Mouse (Mus musculus) CH12.LX (cell line): ENCODE results near the gene Jtb. TPM values are rescaled to one million over a fixed set of nuclear protein-coding genes. Genes with fewer than 3 reads are reported as not detected.

Source experiments
- DNase-seq: peaks from one replicate; pipeline ENCODE4 v3.0.0-alpha.2; 2013; ENCODE audit errors: extremely low read depth
- H3K27ac ChIP-seq: 2 replicates; pipeline ENCODE4 v1.5.1; 2012; ENCODE audit warnings: low read depth, mild to moderate bottlenecking, control low read depth, moderate library complexity; ENCODE audit not compliant: insufficient read depth
- H3K27me3 ChIP-seq: replicated peaks from 2 replicates; pipeline ENCODE3; 2012; ENCODE audit warnings: inconsistent platforms
- H3K36me3 ChIP-seq, 2 experiments: replicated peaks in 1 of 2; 2 replicates each; pipeline versions ENCODE3 to v1.6.1; 2012; ENCODE audit warnings: inconsistent platforms in 1 of 2, low read length in 1 of 2, mild to moderate bottlenecking in 1 of 2, mixed read lengths in 1 of 2, moderate library complexity in 1 of 2; ENCODE audit not compliant: control insufficient read depth in 1 of 2, insufficient read depth in 1 of 2
- H3K4me1 ChIP-seq, 2 experiments: 2 replicates each; pipeline ENCODE4 v1.6.1; 2012; ENCODE audit warnings: inconsistent platforms in 1 of 2, moderate library complexity in 1 of 2; ENCODE audit not compliant: insufficient read depth in 2 of 2, control insufficient read depth in 1 of 2
- H3K4me2 ChIP-seq: 2 replicates; pipeline ENCODE4 v1.6.1; 2012; ENCODE audit warnings: low read depth, mild to moderate bottlenecking, control low read depth; ENCODE audit not compliant: poor library complexity, insufficient read depth, severe bottlenecking
- H3K4me3 ChIP-seq, 3 experiments: fragments of 150-350 bp in 1 of 3; sonication (generic) in 1 of 3; replicated peaks in 1 of 3; 2 replicates each; pipeline versions ENCODE3 to v1.5.1; 2011 to 2012; ENCODE audit warnings: low read depth in 2 of 3, low read length in 2 of 3, mild to moderate bottlenecking in 2 of 3, moderate library complexity in 2 of 3, control low read depth in 1 of 3, improper control_type of control experiment in 1 of 3, inconsistent platforms in 1 of 3, mixed read lengths in 1 of 3; ENCODE audit not compliant: poor library complexity in 1 of 3
- H3K79me2 ChIP-seq: replicated peaks from 2 replicates; pipeline ENCODE4 v1.6.1; 2012; ENCODE audit warnings: mild to moderate bottlenecking, moderate library complexity; ENCODE audit not compliant: control insufficient read depth, poor library complexity, insufficient read depth, severe bottlenecking; ENCODE audit errors: extremely low read depth
- H3K9ac ChIP-seq: 2 replicates; pipeline ENCODE4 v1.6.1; 2012; ENCODE audit warnings: low read depth, mild to moderate bottlenecking, control low read depth, moderate library complexity; ENCODE audit not compliant: insufficient read depth
- H3K9me3 ChIP-seq: replicated peaks from 2 replicates; pipeline ENCODE3; 2012; ENCODE audit warnings: low read length, inconsistent platforms, mixed read lengths
- BHLHE40 ChIP-seq: IDR thresholded peaks from 2 replicates; pipeline ENCODE4 v1.6.1; 2011; ENCODE audit warnings: mild to moderate bottlenecking, low read depth, low read length, improper control_type of control experiment
- CHD1 ChIP-seq: IDR thresholded peaks from 2 replicates; pipeline ENCODE4 v1.6.1; 2012; ENCODE audit warnings: low read depth, low read length, improper control_type of control experiment, inconsistent platforms
- CHD2 ChIP-seq: IDR thresholded peaks from 2 replicates; pipeline ENCODE4 v1.6.1; 2011; ENCODE audit warnings: low read length, improper control_type of control experiment
- E2F4 ChIP-seq: IDR thresholded peaks from 2 replicates; pipeline ENCODE4 v1.6.1; 2011; ENCODE audit warnings: low read depth, low read length, improper control_type of control experiment; ENCODE audit not compliant: insufficient replicate concordance
- ELF1 ChIP-seq: IDR thresholded peaks from 2 replicates; pipeline ENCODE4 v1.6.1; 2014; ENCODE audit warnings: low read depth, mild to moderate bottlenecking, inconsistent platforms, low read length, improper control_type of control experiment
- EP300 ChIP-seq: IDR thresholded peaks from 2 replicates; pipeline ENCODE4 v1.6.1; 2011; ENCODE audit warnings: low read length, improper control_type of control experiment
- GABPA ChIP-seq: IDR thresholded peaks from 2 replicates; pipeline ENCODE4 v1.6.1; 2012; ENCODE audit warnings: low read depth, low read length, improper control_type of control experiment, inconsistent platforms; ENCODE audit not compliant: insufficient replicate concordance
- HCFC1 ChIP-seq: IDR thresholded peaks from 2 replicates; pipeline ENCODE4 v1.6.1; 2012; ENCODE audit warnings: low read depth, mild to moderate bottlenecking, inconsistent platforms, low read length, improper control_type of control experiment
- JUN ChIP-seq: IDR thresholded peaks from 2 replicates; pipeline ENCODE4 v1.6.1; 2011; ENCODE audit warnings: low read depth, mild to moderate bottlenecking, low read length, improper control_type of control experiment, moderate library complexity; ENCODE audit not compliant: insufficient read depth
- KAT2A ChIP-seq: IDR thresholded peaks from 2 replicates; pipeline ENCODE4 v1.6.1; 2012; ENCODE audit warnings: low read length, improper control_type of control experiment, inconsistent platforms; ENCODE audit not compliant: insufficient replicate concordance
- MAFK ChIP-seq: IDR thresholded peaks from 2 replicates; pipeline ENCODE4 v1.6.1; 2011; ENCODE audit warnings: low read length, improper control_type of control experiment; ENCODE audit not compliant: insufficient replicate concordance
- MAX ChIP-seq: IDR thresholded peaks from 2 replicates; pipeline ENCODE4 v1.6.1; 2011; ENCODE audit warnings: low read length, improper control_type of control experiment
- MAZ ChIP-seq: IDR thresholded peaks from 2 replicates; pipeline ENCODE4 v1.6.1; 2012; ENCODE audit warnings: low read depth, mild to moderate bottlenecking, inconsistent platforms, low read length, improper control_type of control experiment, moderate library complexity
- MEF2A ChIP-seq: IDR thresholded peaks from 2 replicates; pipeline ENCODE4 v1.6.1; 2014; ENCODE audit warnings: low read depth, mild to moderate bottlenecking, inconsistent platforms, low read length, improper control_type of control experiment, borderline replicate concordance
- MYC ChIP-seq: IDR thresholded peaks from 2 replicates; pipeline ENCODE4 v1.6.1; 2011; ENCODE audit warnings: low read depth, mild to moderate bottlenecking, improper control_type of control experiment, low read length
- NELFE ChIP-seq: IDR thresholded peaks from 2 replicates; pipeline ENCODE4 v1.6.1; 2011; ENCODE audit warnings: low read depth, low read length, improper control_type of control experiment
- NRF1 ChIP-seq: IDR thresholded peaks from 2 replicates; pipeline ENCODE4 v1.6.1; 2014; ENCODE audit warnings: low read depth, mild to moderate bottlenecking, inconsistent platforms, low read length, improper control_type of control experiment, moderate library complexity
- PAX5 ChIP-seq: IDR thresholded peaks from 2 replicates; pipeline ENCODE4 v1.6.1; 2012; ENCODE audit warnings: low read length, inconsistent platforms, mixed read lengths
- POLR2A ChIP-seq: IDR thresholded peaks from 2 replicates; pipeline ENCODE4 v1.6.1; 2011; ENCODE audit warnings: low read depth, mild to moderate bottlenecking, improper control_type of control experiment, low read length
- POLR2AphosphoS2 ChIP-seq: IDR thresholded peaks from 2 replicates; pipeline ENCODE4 v1.6.1; 2011; ENCODE audit warnings: low read depth, low read length, improper control_type of control experiment
- RAD21 ChIP-seq: IDR thresholded peaks from 2 replicates; pipeline ENCODE4 v1.6.1; 2011; ENCODE audit warnings: low read depth, mild to moderate bottlenecking, low read length, improper control_type of control experiment, moderate library complexity
- SIN3A ChIP-seq: IDR thresholded peaks from 2 replicates; pipeline ENCODE4 v1.6.1; 2012; ENCODE audit warnings: low read length, improper control_type of control experiment, inconsistent platforms
- SMC3 ChIP-seq: IDR thresholded peaks from 2 replicates; pipeline ENCODE4 v1.6.1; 2011; ENCODE audit warnings: low read depth, low read length, improper control_type of control experiment
- TBP ChIP-seq: conservative IDR thresholded peaks from 2 replicates; pipeline ENCODE4 v1.6.1; 2011; ENCODE audit warnings: low read depth, low read length, improper control_type of control experiment
- TCF12 ChIP-seq: IDR thresholded peaks from 2 replicates; pipeline ENCODE4 v1.6.1; 2014; ENCODE audit warnings: low read depth, mild to moderate bottlenecking, inconsistent platforms, low read length, improper control_type of control experiment
- UBTF ChIP-seq: IDR thresholded peaks from 2 replicates; pipeline ENCODE4 v1.6.1; 2012; ENCODE audit warnings: low read depth, mild to moderate bottlenecking, inconsistent platforms, low read length, improper control_type of control experiment, moderate library complexity
- USF1 ChIP-seq: IDR thresholded peaks from 2 replicates; pipeline ENCODE4 v1.6.1; 2014; ENCODE audit warnings: low read depth, mild to moderate bottlenecking, inconsistent platforms, low read length, improper control_type of control experiment
- USF2 ChIP-seq: conservative IDR thresholded peaks from 2 replicates; pipeline ENCODE4 v1.6.1; 2011; ENCODE audit warnings: low read depth, low read length, improper control_type of control experiment
- ZC3H11A ChIP-seq: IDR thresholded peaks from 2 replicates; pipeline ENCODE4 v1.6.1; 2012; ENCODE audit warnings: low read depth, mild to moderate bottlenecking, inconsistent platforms, low read length, improper control_type of control experiment
- ZKSCAN1 ChIP-seq: IDR thresholded peaks from 2 replicates; pipeline ENCODE4 v1.6.1; 2012; ENCODE audit warnings: low read depth, inconsistent platforms, low read length, improper control_type of control experiment, borderline replicate concordance
- ZMIZ1 ChIP-seq: IDR thresholded peaks from 2 replicates; pipeline ENCODE4 v1.6.1; 2012; ENCODE audit warnings: low read depth, mild to moderate bottlenecking, inconsistent platforms, low read length, improper control_type of control experiment
- ZNF384 ChIP-seq: IDR thresholded peaks from 2 replicates; pipeline ENCODE4 v1.6.1; 2012; ENCODE audit warnings: low read depth, low read length, improper control_type of control experiment, inconsistent platforms
- dilution Hi-C: fragments of 300-500 bp; cut with MboI; formaldehyde crosslinking; loops from 2 replicates; pipeline ENCODE4 v1.14.3; 2020; ENCODE audit warnings: low sequenced_read_pairs; ENCODE audit not compliant: extremely low pct_unique_long_range_greater_than_20kb, extremely low pct_ligation_motif_present
- in situ Hi-C: fragments of 300-500 bp; cut with MboI; formaldehyde crosslinking; loops from 3 replicates; pipeline ENCODE4 v1.14.3; 2019; ENCODE audit warnings: low sequenced_read_pairs, low pct_ligation_motif_present, low pct_unique_long_range_greater_than_20kb, mixed read lengths
- polyA plus RNA-seq: library from polyadenylated mRNA; unstranded; fragments of >175 nt; gene quantifications from 2 replicates; pipeline ENCODE4 v1.2.1, GENCODE M21; 2012; ENCODE audit warnings: low read depth; ENCODE audit not compliant: insufficient read length
- total RNA-seq, 2 experiments: library from RNA; depleted of rRNA; stranded (reverse); fragments of 300-350 nt in 1 of 2; fragments of >200 nt in 1 of 2; gene quantifications; 2 replicates each; pipeline ENCODE4 v1.2.3; 2012 to 2014

The Jtb gene
- total and polyA plus RNA-seq, 3 experiments, result 50.8 to 73.6 (median 54.2) TPM

- TF ChIP-seq EP300 (peak; percentile 100), USF1 (no peak), TBP (peak; percentile 75; the same call in 1 of the 2 replicates), NELFE (no peak), RAD21 (no peak; the same call in 1 of the 2 replicates), MAX (peak; percentile 79), CHD2 (peak; percentile 94), UBTF (peak; percentile 88; the same call in 1 of the 2 replicates), ZMIZ1 (peak; percentile 61), USF2 (0 out of 2 replicates have a peak, but pooled peaks have one; percentile 7), ZNF384 (peak; percentile 58), ELF1 (peak; percentile 73), GABPA (no peak), MAFK (peak; percentile 77), E2F4 (0 out of 2 replicates have a peak, but pooled peaks have one; percentile 59)
Observed at GRCm38 (mm10) chr3:90264687-90265033, 33.3 kb downstream of the Jtb start (continued).

DNA sequence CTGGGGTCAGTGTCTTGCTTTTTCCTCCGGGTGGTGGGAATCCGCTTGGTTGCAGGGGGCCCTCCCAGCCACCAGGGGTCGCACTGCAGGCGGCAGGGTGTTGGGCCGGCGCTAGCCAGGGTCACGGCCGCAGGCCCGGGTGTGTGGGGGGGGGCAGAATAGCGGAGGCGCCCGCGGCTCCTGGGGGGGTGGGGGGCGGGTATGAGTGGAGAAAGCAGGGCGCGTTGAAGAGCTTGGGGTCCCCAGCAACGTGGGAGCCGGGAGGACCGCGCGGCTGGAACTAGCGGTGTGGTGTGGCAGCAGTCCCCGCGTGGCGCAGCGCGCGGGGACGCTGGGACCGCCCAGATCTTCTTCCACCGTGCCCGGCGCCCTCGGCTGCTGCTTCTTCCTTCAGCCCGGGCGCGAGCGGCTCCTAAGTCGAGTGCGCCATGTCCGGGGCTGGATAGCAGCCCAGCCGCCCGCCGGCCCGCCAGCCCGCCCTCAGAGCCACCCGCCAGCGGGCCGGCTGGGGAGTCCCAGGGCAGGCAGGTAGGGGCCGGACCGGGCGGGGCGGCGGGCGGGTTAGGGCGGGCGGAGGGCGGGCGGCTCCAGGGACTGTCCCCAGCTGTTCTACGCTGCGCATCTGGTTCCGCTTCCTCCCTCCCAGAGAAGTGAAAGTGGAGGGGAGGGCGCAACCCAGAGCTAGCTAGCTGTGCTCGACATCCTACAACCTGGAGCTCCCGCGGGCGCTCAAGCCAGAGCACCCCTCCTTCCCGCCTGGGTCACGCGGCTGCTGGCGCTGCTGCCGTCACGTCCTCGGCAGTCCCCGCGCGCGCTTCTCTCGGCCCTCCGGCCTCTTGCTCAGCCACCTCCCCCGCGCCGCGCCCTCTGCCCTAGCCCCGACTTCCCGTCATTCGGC lies 33.9 kb downstream of the Jtb start, which contains the start of gene Dennd4b:
Gene Dennd4b, plus strand, starts transcription at position 152 of the 898 bp plus-strand sequence.
- Histone ChIP-seq H3K27me3 (no peaks in the 10 kb centered on the region), H3K4me1 (peaks cover 31 to 61% of the 10 kb centered on the region in 2 experiments), H3K27ac (peak within 1 kb of the TSS; percentile 98), H3K4me2 (peak within 1 kb of the TSS; percentile 63), H3K9me3 (no peaks in the 10 kb centered on the region), H3K79me2 (peaks cover 28% of the 10 kb centered on the region), H3K4me3 (peak within 1 kb of the TSS; percentile 76 to 92 (median 90)), H3K9ac (peak within 1 kb of the TSS; percentile 99), H3K36me3 (peaks cover 57 to 69% of the 10 kb centered on the region in 2 experiments)
- DNase-seq, result peak; percentile 95
- in situ Hi-C loops (no loop called here), dilution Hi-C loops (no loop called here)
- TF ChIP-seq TCF12 (peak; percentile 98), MYC (no peak), POLR2A (peak; percentile 68), ZKSCAN1 (no peak), SIN3A (peak; percentile 75), POLR2AphosphoS2 (0 out of 2 replicates have a peak, but pooled peaks have one; percentile 13), BHLHE40 (peak; percentile 92), RAD21 (peak; percentile 18; the same call in 1 of the 2 replicates), PAX5 (no peak), MEF2A (peak; percentile 71; the same call in 1 of the 2 replicates), HCFC1 (peak; percentile 37; the same call in 1 of the 2 replicates), MAFK (no peak), CHD2 (0 out of 2 replicates have a peak, but pooled peaks have one; percentile 34), ZC3H11A (no peak), NRF1 (peak; percentile 48), KAT2A (0 out of 2 replicates have a peak, but pooled peaks have one; percentile 13), ZNF384 (no peak), USF1 (peak; percentile 75), CHD1 (no peak; the same call in 1 of the 2 replicates), EP300 (peak; percentile 81), JUN (no peak), MAZ (peak; percentile 95), E2F4 (no peak), SMC3 (peak; percentile 48), GABPA (no peak), ELF1 (peak; percentile 79), ZMIZ1 (peak; percentile 63), UBTF (peak; percentile 93; the same call in 1 of the 2 replicates), TBP (peak; percentile 79; the same call in 1 of the 2 replicates)
